ENCODE assay signal across 8 mouse cellular contexts in genomic region chr2:60802191-60802590, GRCm38 (mm10).
DNase-seq lines count a peak whose midpoint lies in the region; ATAC-seq and TF ChIP-seq lines count a peak whose summit lies in the region.
"Had no signal": no experiment of that assay in that cellular context is flagged by ENCODE, and none has a peak within 500 bp of the region (broad histone marks: within the 10 kb centered on the region; RNA-seq: fewer than 3 reads in every experiment).

No protein-coding gene starts in this region.

- no peak overlapping the region for H3K4me2 ChIP-seq in kidney, postnatal 0 days (ENCODE audit: low read length)
- H3K4me2 ChIP-seq in midbrain, embryonic 11.5 days: peak overlapping the region; percentile 22; the same call in 1 of the 2 replicates
- H3K4me2 ChIP-seq: limb, embryonic 15.5 days had no signal

- H3K36me3 ChIP-seq in kidney, postnatal 0 days (ENCODE audit: insufficient read depth, low read length): no peaks in the 10 kb centered on the region
- H3K36me3 ChIP-seq in midbrain, embryonic 11.5 days (ENCODE audit: control insufficient read depth, insufficient read depth, low read length): no peaks in the 10 kb centered on the region
- H3K36me3 ChIP-seq: limb, embryonic 15.5 days had no signal

- H3K9ac ChIP-seq in kidney, postnatal 0 days (ENCODE audit: low read depth, low read length): no peak overlapping the region
- no peak overlapping the region for H3K9ac ChIP-seq in midbrain, embryonic 11.5 days (ENCODE audit: low read length)
- H3K9ac ChIP-seq: limb, embryonic 15.5 days had no signal

- peak; percentile 69 for TF ChIP-seq CTCF in kidney, postnatal 0 days (IDR thresholded peaks at IDR 0.05; ENCODE audit: low read depth)

- DNase-seq in layer of hippocampus, postnatal 10 days (ENCODE audit: low spot score in 2 of 2): peak; percentile 42 to 59
- DNase-seq in layer of hippocampus, adult 9-11 months: no peak
- DNase-seq in WW6 (ENCODE audit: low read depth, low spot score): peak; percentile 18
- DNase-seq in embryo, embryonic 10 days (ENCODE audit: low spot score): peak; percentile 76
- peak; percentile 76 for DNase-seq in kidney, postnatal 0 days (ENCODE audit: low spot score)
- peak; percentile 90 for DNase-seq in midbrain, embryonic 11.5 days (ENCODE audit: low spot score, missing footprints)
- DNase-seq in spleen, adult 18-20 months: no peak

- ATAC-seq in kidney, postnatal 0 days (replicated peaks; ENCODE audit: low FRiP score, low read depth): peak; percentile 64; the same call in 1 of the 2 replicates
- ATAC-seq in midbrain, embryonic 11.5 days (ENCODE audit: low FRiP score): peak; percentile 54; the same call in 1 of the 2 replicates

- H3K4me1 ChIP-seq in kidney, postnatal 0 days (replicated peaks; ENCODE audit: insufficient read depth, low read length): peaks cover 25% of the 10 kb centered on the region
- peaks cover 19% of the 10 kb centered on the region for H3K4me1 ChIP-seq in midbrain, embryonic 11.5 days (ENCODE audit: control insufficient read depth, insufficient read depth, low read length)

- no peaks in the 10 kb centered on the region for H3K27me3 ChIP-seq in kidney, postnatal 0 days (ENCODE audit: insufficient read depth, low read length)
- peaks cover 41% of the 10 kb centered on the region for H3K27me3 ChIP-seq in midbrain, embryonic 11.5 days (ENCODE audit: control insufficient read depth, insufficient read depth, low read length)
- H3K27me3 ChIP-seq: limb, embryonic 15.5 days had no signal

- no peak overlapping the region for H3K4me3 ChIP-seq in kidney, postnatal 0 days (replicated peaks; ENCODE audit: low read depth, low read length)
- no peak overlapping the region for H3K4me3 ChIP-seq in midbrain, embryonic 11.5 days (ENCODE audit: low read depth, low read length)
- H3K4me3 ChIP-seq: limb, embryonic 15.5 days had no signal

- H3K9me3 ChIP-seq in kidney, postnatal 0 days (replicated peaks; ENCODE audit: low read length): no peaks in the 10 kb centered on the region
- H3K9me3 ChIP-seq in midbrain, embryonic 11.5 days (ENCODE audit: control insufficient read depth, low read length): no peaks in the 10 kb centered on the region
- H3K9me3 ChIP-seq: limb, embryonic 15.5 days had no signal

- 37% methylated on average over 4 of the region's 4 CpGs for WGBS in kidney, postnatal 0 days
- WGBS in midbrain, embryonic 11.5 days: 13% methylated on average over 4 of the region's 4 CpGs

- no peak overlapping the region for H3K27ac ChIP-seq in kidney, postnatal 0 days
- H3K27ac ChIP-seq in midbrain, embryonic 11.5 days (ENCODE audit: low read depth, low read length): no peak overlapping the region
- H3K27ac ChIP-seq: limb, embryonic 15.5 days had no signal

Comparison
In these comparisons a context has a peak if more than half of its experiments do, and no peak if none do; other contexts are left out.
1. DNase-seq: peak in layer of hippocampus, postnatal 10 days (2 of 2), WW6 (single experiment), embryo, embryonic 10 days (single experiment), kidney, postnatal 0 days (single experiment) and midbrain, embryonic 11.5 days (single experiment); none in layer of hippocampus, adult 9-11 months (single experiment) and spleen, adult 18-20 months (0 of 2).